Mouse (Mus musculus): ENCODE measurements at regions not wholly inside any gene's neighbourhood (a gene's known extent, or its start where the extent isn't known, plus 50 kb on each side); places are given as distances from the start of the nearest gene placed in this dataset.

DNA sequence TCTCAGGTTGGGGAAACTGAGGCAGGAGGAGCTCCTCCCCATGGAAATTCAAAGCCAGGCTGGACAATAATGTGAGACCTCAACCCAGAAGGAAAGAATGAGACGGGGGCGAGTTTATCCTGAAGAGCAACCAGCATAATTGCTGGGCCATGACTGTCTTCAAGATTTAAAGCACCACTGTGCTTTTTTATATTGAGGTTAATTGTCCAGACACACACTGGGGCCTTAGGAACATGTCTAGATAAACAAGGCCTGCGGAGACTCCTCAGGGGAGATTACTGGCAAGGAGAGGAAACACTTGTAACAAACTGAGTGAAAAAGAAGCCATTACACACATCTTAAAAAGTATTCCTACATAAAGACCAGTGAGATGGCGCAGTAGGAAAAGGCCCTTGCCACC is 91.0 kb upstream of the Aco1 start:
- TF ChIP-seq CTCF (IDR thresholded peaks at IDR 0.05; ENCODE audit: low read depth) (no peak), EP300 (IDR thresholded peaks at IDR 0.05; ENCODE audit: low read depth) (no peak)
